Mouse (Mus musculus): ENCODE measurements at regions not wholly inside any gene's neighbourhood (a gene's known extent, or its start where the extent isn't known, plus 50 kb on each side); places are given as distances from the start of the nearest gene placed in this dataset.
A peak's percentile ranks its signal among the peaks of the same experiment; 100 is the strongest.

GRCm38 (mm10) chr10:93361654-93362195, 50.8 kb upstream of the Elk3 start:
- no peaks in the 10 kb centered on the region for H3K27me3 ChIP-seq (ENCODE audit: insufficient read depth, low read length)
- peaks cover 52% of the 10 kb centered on the region for H3K9me3 ChIP-seq (ENCODE audit: low read length)
- peaks cover 38% of the 10 kb centered on the region for H3K4me1 ChIP-seq (replicated peaks; ENCODE audit: low read depth, low read length)
- TF ChIP-seq NANOG (IDR thresholded peaks at IDR 0.05; ENCODE audit: borderline replicate concordance, low read length): no peak
- no peak for TF ChIP-seq POU5F1 (IDR thresholded peaks at IDR 0.05; ENCODE audit: borderline replicate concordance, low read length)
- no peak for TF ChIP-seq CTCF (conservative IDR thresholded peaks at IDR 0.05; ENCODE audit: low read length)
- 0 out of 2 replicates have a peak, but pooled peaks cover 4% of the 10 kb centered on the region for H3K36me3 ChIP-seq (ENCODE audit: insufficient read depth, low read length)
- no peak overlapping the region for H3K4me3 ChIP-seq (replicated peaks; ENCODE audit: low read length)

GRCm38 (mm10) chr10:93364108-93364793, 53.3 kb upstream of the Elk3 start:
- Histone ChIP-seq H3K4me1 (replicated peaks; ENCODE audit: low read depth, low read length) (peaks cover 38% of the 10 kb centered on the region), H3K9me3 (ENCODE audit: low read length) (peaks cover 31% of the 10 kb centered on the region), H3K4me3 (replicated peaks; ENCODE audit: low read length) (peak overlapping the region; percentile 45), H3K27me3 (ENCODE audit: insufficient read depth, low read length) (no peaks in the 10 kb centered on the region), H3K36me3 (ENCODE audit: insufficient read depth, low read length) (0 out of 2 replicates have a peak, but pooled peaks cover 4% of the 10 kb centered on the region)
- TF ChIP-seq NANOG (IDR thresholded peaks at IDR 0.05; ENCODE audit: borderline replicate concordance, low read length): no peak; the same call in 1 of the 2 replicates
- no peak for TF ChIP-seq CTCF (conservative IDR thresholded peaks at IDR 0.05; ENCODE audit: low read length)
- peak; percentile 73; the same call in 1 of the 2 replicates for TF ChIP-seq POU5F1 (IDR thresholded peaks at IDR 0.05; ENCODE audit: borderline replicate concordance, low read length)

GRCm38 (mm10) chr10:93364881-93365280, 53.9 kb upstream of the Elk3 start:
- Histone ChIP-seq H3K9me3 (ENCODE audit: low read length) (peaks cover 31% of the 10 kb centered on the region), H3K36me3 (ENCODE audit: insufficient read depth, low read length) (0 out of 2 replicates have a peak, but pooled peaks cover 4% of the 10 kb centered on the region), H3K27me3 (ENCODE audit: insufficient read depth, low read length) (no peaks in the 10 kb centered on the region), H3K4me3 (replicated peaks; ENCODE audit: low read length) (peak overlapping the region; percentile 45), H3K4me1 (replicated peaks; ENCODE audit: low read depth, low read length) (peaks cover 38% of the 10 kb centered on the region)
- no peak for TF ChIP-seq POU5F1 (IDR thresholded peaks at IDR 0.05; ENCODE audit: borderline replicate concordance, low read length)
- TF ChIP-seq NANOG (IDR thresholded peaks at IDR 0.05; ENCODE audit: borderline replicate concordance, low read length): no peak
- no peak for TF ChIP-seq CTCF (conservative IDR thresholded peaks at IDR 0.05; ENCODE audit: low read length)

GRCm38 (mm10) chr10:93365318-93365717, 54.4 kb upstream of the Elk3 start:
- peaks cover 36% of the 10 kb centered on the region for H3K4me1 ChIP-seq (replicated peaks; ENCODE audit: low read depth, low read length)

GRCm38 (mm10) chr10:93365824-93366223, 54.9 kb upstream of the Elk3 start:
- TF ChIP-seq CTCF (conservative IDR thresholded peaks at IDR 0.05; ENCODE audit: low read length) (no peak), NANOG (IDR thresholded peaks at IDR 0.05; ENCODE audit: borderline replicate concordance, low read length) (no peak), POU5F1 (IDR thresholded peaks at IDR 0.05; ENCODE audit: borderline replicate concordance, low read length) (no peak)
- Histone ChIP-seq H3K27me3 (ENCODE audit: insufficient read depth, low read length) (no peaks in the 10 kb centered on the region), H3K36me3 (ENCODE audit: insufficient read depth, low read length) (0 out of 2 replicates have a peak, but pooled peaks cover 4% of the 10 kb centered on the region), H3K9me3 (ENCODE audit: low read length) (peaks cover 31% of the 10 kb centered on the region), H3K4me3 (replicated peaks; ENCODE audit: low read length) (no peak overlapping the region), H3K4me1 (replicated peaks; ENCODE audit: low read depth, low read length) (peaks cover 31% of the 10 kb centered on the region)

More at GRCm38 (mm10) chr10:93365318-93365717, 54.4 kb upstream of the Elk3 start:
- peaks cover 31% of the 10 kb centered on the region for H3K9me3 ChIP-seq (ENCODE audit: low read length)
- H3K4me3 ChIP-seq (replicated peaks; ENCODE audit: low read length): peak overlapping the region; percentile 45; the same call in 1 of the 2 replicates
- no peaks in the 10 kb centered on the region for H3K27me3 ChIP-seq (ENCODE audit: insufficient read depth, low read length)
- TF ChIP-seq CTCF (conservative IDR thresholded peaks at IDR 0.05; ENCODE audit: low read length): no peak
- no peak for TF ChIP-seq NANOG (IDR thresholded peaks at IDR 0.05; ENCODE audit: borderline replicate concordance, low read length)
- TF ChIP-seq POU5F1 (IDR thresholded peaks at IDR 0.05; ENCODE audit: borderline replicate concordance, low read length): no peak
- 0 out of 2 replicates have a peak, but pooled peaks cover 4% of the 10 kb centered on the region for H3K36me3 ChIP-seq (ENCODE audit: insufficient read depth, low read length)

GRCm38 (mm10) chr10:93369737-93370136, 58.8 kb upstream of the Elk3 start:
- H3K9me3 ChIP-seq (ENCODE audit: low read length): peaks cover 8% of the 10 kb centered on the region
- no peak overlapping the region for H3K4me3 ChIP-seq (replicated peaks; ENCODE audit: low read length)
- H3K27me3 ChIP-seq (ENCODE audit: insufficient read depth, low read length): no peaks in the 10 kb centered on the region
- TF ChIP-seq NANOG (IDR thresholded peaks at IDR 0.05; ENCODE audit: borderline replicate concordance, low read length) (no peak), POU5F1 (IDR thresholded peaks at IDR 0.05; ENCODE audit: borderline replicate concordance, low read length) (no peak), CTCF (conservative IDR thresholded peaks at IDR 0.05; ENCODE audit: low read length) (no peak)
- no peaks in the 10 kb centered on the region for H3K36me3 ChIP-seq (ENCODE audit: insufficient read depth, low read length)
- H3K4me1 ChIP-seq (replicated peaks; ENCODE audit: low read depth, low read length): peaks cover 21% of the 10 kb centered on the region

- H3K27me3 ChIP-seq (ENCODE audit: insufficient read depth, low read length): no peaks in the 10 kb centered on the region
- TF ChIP-seq POU5F1 (IDR thresholded peaks at IDR 0.05; ENCODE audit: borderline replicate concordance, low read length) (no peak), NANOG (IDR thresholded peaks at IDR 0.05; ENCODE audit: borderline replicate concordance, low read length) (no peak), CTCF (conservative IDR thresholded peaks at IDR 0.05; ENCODE audit: low read length) (no peak)
- no peaks in the 10 kb centered on the region for H3K36me3 ChIP-seq (ENCODE audit: insufficient read depth, low read length)
- peaks cover 21% of the 10 kb centered on the region for H3K4me1 ChIP-seq (replicated peaks; ENCODE audit: low read depth, low read length)
- H3K4me3 ChIP-seq (replicated peaks; ENCODE audit: low read length): no peak overlapping the region
- H3K9me3 ChIP-seq (ENCODE audit: low read length): peaks cover 8% of the 10 kb centered on the region
These were observed 59.4 kb upstream of the Elk3 start for GRCm38 (mm10) chr10:93370331-93370730.

GRCm38 (mm10) chr10:93372281-93372680, 61.3 kb upstream of the Elk3 start:
- Histone ChIP-seq H3K4me1 (replicated peaks; ENCODE audit: low read depth, low read length) (peaks cover 28% of the 10 kb centered on the region), H3K36me3 (ENCODE audit: insufficient read depth, low read length) (no peaks in the 10 kb centered on the region), H3K27me3 (ENCODE audit: insufficient read depth, low read length) (no peaks in the 10 kb centered on the region), H3K4me3 (replicated peaks; ENCODE audit: low read length) (peak overlapping the region; percentile 43), H3K9me3 (ENCODE audit: low read length) (peaks cover 8% of the 10 kb centered on the region)
- TF ChIP-seq CTCF (conservative IDR thresholded peaks at IDR 0.05; ENCODE audit: low read length) (no peak), POU5F1 (IDR thresholded peaks at IDR 0.05; ENCODE audit: borderline replicate concordance, low read length) (no peak), NANOG (IDR thresholded peaks at IDR 0.05; ENCODE audit: borderline replicate concordance, low read length) (no peak)
